Mouse (Mus musculus) forebrain, embryonic 10.5 days (tissue): Measurements from ENCODE around the gene Dapl1. TPM values are rescaled to one million over a fixed set of nuclear protein-coding genes. Genes with fewer than 3 reads are reported as not detected.
A peak's percentile ranks its signal among the peaks of the same experiment; 100 is the strongest.

Experiments used
- DNase-seq: peaks from one replicate; pipeline ENCODE4 v3.0.0-alpha.2; 2017; ENCODE audit warnings: low spot score; ENCODE audit errors: extremely low spot score
- H3K27ac ChIP-seq: fragments of 300-500 bp; sonication (generic); 2 replicates; pipeline ENCODE4 v1.5.1; 2016; ENCODE audit warnings: mild to moderate bottlenecking
- H3K27me3 ChIP-seq: fragments of 300-500 bp; sonication (generic); 2 replicates; pipeline ENCODE4 v1.6.1; 2016; ENCODE audit warnings: mild to moderate bottlenecking; ENCODE audit not compliant: poor library complexity, severe bottlenecking
- H3K36me3 ChIP-seq: fragments of 300-500 bp; sonication (generic); replicated peaks from 2 replicates; pipeline ENCODE4 v1.6.1; 2016; ENCODE audit warnings: mild to moderate bottlenecking, moderate library complexity
- H3K4me1 ChIP-seq: fragments of 300-500 bp; sonication (generic); 2 replicates; pipeline ENCODE4 v1.6.1; 2016
- H3K4me3 ChIP-seq: fragments of 300-500 bp; sonication (generic); 2 replicates; pipeline ENCODE4 v1.5.1; 2016; ENCODE audit warnings: mild to moderate bottlenecking, moderate library complexity
- H3K9me3 ChIP-seq: fragments of 300-500 bp; sonication (generic); 2 replicates; pipeline ENCODE4 v1.6.1; 2016; ENCODE audit warnings: mild to moderate bottlenecking, moderate library complexity
- WGBS: fragments of 180-500 bp; shearing (Covaris S2); methylation state at CpG from one replicate; pipeline ENCODE4 v1.1.7; 2016; 5-methylcytosine and 5-hydroxymethylcytosine counted together
- polyA plus RNA-seq: library from polyadenylated mRNA; unstranded; fragments of >200 nt; fragmentation: Nextera tagmentation; extraction: Ambion mirVana; gene quantifications from 2 replicates; pipeline ENCODE4 v1.2.1, GENCODE M21; 2016

Dapl1 gene
- polyA plus RNA-seq, 1 experiment from 2014 or later = 1.2 TPM

DNA sequence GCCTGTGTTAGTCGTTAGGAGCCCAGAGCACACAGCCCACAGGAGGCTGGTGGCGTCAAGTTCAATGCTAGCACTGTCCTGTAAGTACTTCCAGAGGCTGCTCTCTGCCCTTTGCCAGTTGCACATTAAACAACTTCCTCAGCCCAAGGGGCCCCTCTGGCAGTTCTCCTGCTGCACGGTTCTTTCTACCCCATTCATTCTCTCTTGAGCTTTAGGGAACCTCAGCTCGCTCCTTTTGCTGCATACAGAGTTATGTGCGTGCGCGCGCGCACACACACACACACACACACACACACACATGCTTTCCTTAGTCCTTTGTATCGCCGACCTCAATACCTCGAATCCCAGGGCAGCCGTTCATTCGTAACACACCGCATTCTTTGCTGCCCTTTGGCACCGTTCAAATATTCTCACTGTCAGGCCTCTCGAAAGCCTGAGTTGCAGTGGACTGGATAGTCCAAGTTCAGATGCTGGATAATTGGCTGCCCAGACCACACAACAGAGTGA, 45.2 kb downstream of the Dapl1 start:
- no peaks in the 10 kb centered on the region for H3K9me3 ChIP-seq
- WGBS = 68% methylated on average over 17 of the region's 17 CpGs
- DNase-seq = no peak
- H3K27me3 ChIP-seq = no peaks in the 10 kb centered on the region
- no peak overlapping the region for H3K4me3 ChIP-seq
- peak overlapping the region; percentile 9 for H3K27ac ChIP-seq
- peaks cover 36% of the 10 kb centered on the region for H3K4me1 ChIP-seq
- no peaks in the 10 kb centered on the region for H3K36me3 ChIP-seq

DNA sequence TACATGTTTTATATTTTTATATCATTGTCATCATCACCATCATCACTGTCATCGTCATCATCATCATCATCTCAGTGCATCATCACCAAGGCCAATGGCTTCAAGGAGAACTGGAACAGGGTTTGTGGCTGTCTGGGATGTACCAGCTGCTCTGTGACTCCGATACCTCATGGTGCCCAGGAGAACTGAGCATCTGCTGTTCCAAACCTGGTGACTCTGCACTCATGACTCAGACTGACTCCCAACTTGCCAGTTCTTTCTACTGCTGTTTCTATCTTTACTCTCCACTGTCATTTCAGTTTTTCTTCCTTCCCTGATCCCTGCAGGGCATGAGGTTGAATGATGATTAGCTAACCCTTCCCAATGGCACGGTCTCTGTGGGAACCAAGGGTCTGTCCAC, 46.4 kb downstream of the Dapl1 start:
- Histone ChIP-seq H3K4me1 (peaks cover 36% of the 10 kb centered on the region), H3K27me3 (no peaks in the 10 kb centered on the region), H3K27ac (no peak overlapping the region), H3K4me3 (no peak overlapping the region), H3K36me3 (no peaks in the 10 kb centered on the region), H3K9me3 (no peaks in the 10 kb centered on the region)
- no peak for DNase-seq
- WGBS = 91% methylated on average over 3 of the region's 3 CpGs

DNA sequence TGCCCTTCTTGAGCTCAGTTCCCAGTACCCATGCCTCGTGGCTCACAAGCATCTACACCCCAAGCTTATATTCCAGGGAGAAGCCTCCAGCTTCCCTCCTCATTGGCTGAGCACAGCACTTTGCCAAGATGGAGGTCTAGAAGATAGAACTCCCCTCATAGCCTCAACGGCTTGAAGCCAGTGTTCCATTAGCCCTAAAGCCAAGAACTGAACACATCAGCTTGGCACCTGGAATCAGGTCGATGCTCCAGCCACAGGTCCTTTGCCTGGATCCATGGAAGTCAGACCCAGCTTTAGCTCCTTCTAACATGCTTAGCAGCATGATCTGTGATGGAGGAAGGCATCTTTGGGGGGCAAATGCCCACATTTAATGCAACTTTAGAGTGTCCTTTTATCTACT, 48.5 kb downstream of the Dapl1 start:
- DNase-seq = no peak
- no peaks in the 10 kb centered on the region for H3K36me3 ChIP-seq
- peaks cover 32% of the 10 kb centered on the region for H3K4me1 ChIP-seq
- H3K4me3 ChIP-seq = no peak overlapping the region
- H3K27ac ChIP-seq = no peak overlapping the region
- no peaks in the 10 kb centered on the region for H3K9me3 ChIP-seq
- H3K27me3 ChIP-seq = no peaks in the 10 kb centered on the region
- WGBS = 87% methylated on average over 3 of the region's 3 CpGs

DNA sequence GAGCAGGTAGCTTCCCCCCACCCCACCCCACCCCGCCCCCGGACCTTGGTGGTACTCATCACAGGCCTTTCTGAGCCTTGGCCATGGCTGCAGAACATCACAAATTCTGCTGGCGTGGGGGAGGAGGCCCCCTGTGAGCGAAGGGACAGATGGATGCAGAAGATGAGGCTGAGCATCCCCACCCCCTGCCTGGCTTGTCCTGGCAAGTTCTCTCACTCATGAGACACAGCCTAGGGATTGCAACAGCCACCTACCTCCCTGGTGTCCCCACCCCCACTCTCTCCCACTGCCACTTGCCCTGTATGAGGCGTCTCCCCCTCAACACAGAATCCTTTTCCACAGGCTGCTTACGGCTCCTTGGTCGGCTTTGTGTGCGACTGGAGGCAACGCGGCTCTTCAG, 49.1 kb downstream of the Dapl1 start:
- Histone ChIP-seq H3K27ac (no peak overlapping the region), H3K9me3 (no peaks in the 10 kb centered on the region), H3K36me3 (no peaks in the 10 kb centered on the region), H3K4me1 (peaks cover 33% of the 10 kb centered on the region), H3K27me3 (no peaks in the 10 kb centered on the region), H3K4me3 (no peak overlapping the region)
- WGBS = 90% methylated on average over 10 of the region's 10 CpGs
- DNase-seq = no peak

DNA sequence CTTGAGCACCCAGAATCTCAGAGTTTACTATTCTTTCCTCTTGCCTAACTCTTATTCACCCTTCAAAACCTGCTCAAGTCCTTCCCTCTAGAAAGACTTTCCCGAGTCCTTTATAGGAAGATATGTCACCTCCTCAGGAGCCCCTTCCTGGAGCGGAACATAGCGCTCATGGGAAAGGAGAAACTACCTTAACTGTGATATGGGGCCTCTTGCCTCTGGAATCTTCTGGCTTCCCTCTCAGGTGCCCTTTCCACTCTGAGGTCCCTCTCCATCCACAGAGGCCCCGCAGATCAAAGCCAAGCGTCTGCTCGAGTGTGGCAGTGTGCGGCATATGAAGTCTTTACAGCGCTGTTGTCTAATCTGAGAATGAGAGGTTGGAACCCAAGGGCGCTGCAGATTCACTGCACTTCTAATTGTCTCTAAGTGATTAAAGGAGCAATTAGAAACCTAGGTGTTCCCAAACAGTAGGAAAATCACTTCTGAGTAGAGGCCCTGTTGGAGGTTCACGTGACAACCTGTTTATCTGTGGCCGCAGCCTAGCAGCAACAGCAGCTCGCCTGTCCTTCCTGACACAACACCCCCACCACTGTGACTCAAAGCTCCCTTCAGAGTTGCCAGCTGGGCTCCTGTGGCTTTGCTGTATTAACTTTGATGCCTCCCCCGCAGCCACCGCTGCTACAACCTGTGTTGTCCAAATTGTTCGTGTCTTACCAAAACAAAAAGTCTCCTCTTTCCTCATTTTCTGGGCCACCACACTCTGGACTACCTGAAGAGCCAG, 49.7 kb downstream of the Dapl1 start:
- DNase-seq = no peak
- Histone ChIP-seq H3K4me1 (peaks cover 28% of the 10 kb centered on the region), H3K27me3 (no peaks in the 10 kb centered on the region), H3K27ac (no peak overlapping the region), H3K9me3 (no peaks in the 10 kb centered on the region), H3K4me3 (no peak overlapping the region), H3K36me3 (no peaks in the 10 kb centered on the region)
- 86% methylated on average over 15 of the region's 15 CpGs for WGBS

DNA sequence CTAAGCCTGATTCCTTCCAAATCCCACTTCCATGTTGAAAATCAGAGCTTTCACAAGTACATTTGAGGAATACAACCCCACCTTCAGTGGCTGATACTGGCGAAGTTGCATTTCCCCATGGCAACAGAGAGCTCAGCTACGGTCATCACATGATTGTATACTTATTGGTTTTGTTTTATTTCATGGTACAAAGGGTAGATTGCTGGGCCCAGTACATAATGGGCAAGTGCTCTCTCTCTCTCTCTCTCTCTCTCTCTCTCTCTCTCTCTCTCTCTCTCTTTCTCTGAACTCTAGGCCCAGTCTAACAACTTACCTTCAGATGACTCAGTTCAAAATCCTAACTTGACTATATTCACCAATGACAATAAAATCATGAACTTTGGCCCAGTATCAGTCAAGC, 52.5 kb downstream of the Dapl1 start:
- Histone ChIP-seq H3K4me3 (no peak overlapping the region), H3K36me3 (no peaks in the 10 kb centered on the region), H3K4me1 (peaks cover 38% of the 10 kb centered on the region), H3K27ac (no peak overlapping the region), H3K9me3 (no peaks in the 10 kb centered on the region), H3K27me3 (no peaks in the 10 kb centered on the region)
- no peak for DNase-seq
- WGBS = 91% methylated on average over 2 of the region's 2 CpGs

DNA sequence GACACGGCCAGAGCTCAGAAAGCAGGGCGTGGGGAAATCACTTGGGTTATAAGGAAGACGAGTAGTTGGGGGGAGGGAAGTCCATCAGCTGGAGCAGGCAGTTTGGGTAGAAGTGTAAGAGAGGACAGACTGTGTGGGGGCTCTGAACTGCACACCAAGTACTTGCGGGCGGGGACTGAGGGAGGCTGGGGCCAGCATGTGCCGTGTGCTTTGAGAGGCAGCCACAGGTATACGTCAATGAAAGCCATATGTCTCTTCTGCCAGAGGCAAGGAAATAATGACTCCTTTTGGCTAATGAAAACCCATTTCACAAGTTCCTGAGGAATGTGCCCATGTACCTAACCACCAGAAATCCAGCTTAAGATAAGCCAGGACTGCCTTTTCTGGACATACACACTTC, 53.6 kb downstream of the Dapl1 start:
- H3K27me3 ChIP-seq = no peaks in the 10 kb centered on the region
- DNase-seq = no peak
- 83% methylated on average over 7 of the region's 7 CpGs for WGBS

DNA sequence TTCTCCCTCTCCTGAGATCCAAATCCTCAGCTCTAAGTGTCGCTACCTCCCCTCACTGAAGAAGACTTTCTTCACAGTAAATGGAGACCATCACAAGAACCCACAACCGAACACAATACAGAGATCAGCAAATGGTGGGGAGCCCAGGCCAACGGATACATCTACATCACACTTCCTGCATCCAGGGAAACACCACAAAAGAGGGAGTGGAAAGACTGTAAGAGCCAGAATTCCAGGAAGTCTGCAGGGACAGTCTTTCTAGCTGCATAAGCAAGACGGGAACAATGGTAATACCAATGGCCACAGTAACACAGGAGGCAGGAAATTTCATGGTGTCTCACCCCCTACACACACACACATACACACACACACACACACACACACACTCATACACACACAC, 55.3 kb downstream of the Dapl1 start:
- WGBS = 71% methylated on average over 4 of the region's 4 CpGs
- Histone ChIP-seq H3K4me1 (peaks cover 51% of the 10 kb centered on the region), H3K27me3 (no peaks in the 10 kb centered on the region), H3K36me3 (no peaks in the 10 kb centered on the region), H3K27ac (0 out of 2 replicates have a peak overlapping the region, but pooled peaks have one; percentile 35), H3K9me3 (no peaks in the 10 kb centered on the region), H3K4me3 (no peak overlapping the region)
- no peak for DNase-seq

More for the DNA sequence above, 53.6 kb downstream of the Dapl1 start:
- H3K36me3 ChIP-seq = no peaks in the 10 kb centered on the region
- peaks cover 44% of the 10 kb centered on the region for H3K4me1 ChIP-seq
- no peaks in the 10 kb centered on the region for H3K9me3 ChIP-seq
- no peak overlapping the region for H3K27ac ChIP-seq
- no peak overlapping the region for H3K4me3 ChIP-seq

DNA sequence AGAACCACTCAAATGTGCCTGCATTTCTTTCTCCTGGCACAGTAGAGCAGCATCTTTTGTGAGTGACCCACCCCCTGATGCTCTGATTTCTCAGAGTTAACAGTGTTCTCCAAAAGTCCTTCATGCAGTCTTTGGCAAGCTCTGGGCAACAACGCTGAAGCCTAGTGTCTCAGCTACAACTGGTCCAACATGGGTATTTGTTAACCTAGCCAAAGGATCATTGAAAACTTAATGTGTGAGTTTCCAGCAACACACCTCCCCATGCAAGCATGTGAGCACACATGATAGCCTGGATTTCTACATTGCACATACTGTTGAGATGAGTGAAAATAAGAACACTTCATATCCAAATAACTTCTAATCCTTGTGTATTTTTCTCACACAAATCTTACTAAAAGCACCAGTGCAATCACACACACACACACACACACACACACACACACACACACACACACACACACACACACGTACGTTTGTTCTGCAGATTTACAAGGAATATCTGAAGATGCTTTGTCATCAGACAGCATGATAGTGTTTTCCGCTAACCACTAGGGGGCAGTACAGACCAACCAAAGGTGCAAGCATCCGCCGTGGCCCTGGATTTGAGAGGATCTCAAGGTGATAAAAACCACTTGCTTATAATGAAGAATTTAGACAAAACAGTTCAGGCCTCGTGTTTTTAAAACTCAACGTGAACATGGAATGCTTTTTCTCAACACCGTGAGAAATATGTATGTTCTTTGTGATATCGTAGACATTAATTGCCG, 56.9 kb downstream of the Dapl1 start:
- no peak overlapping the region for H3K4me3 ChIP-seq
- H3K27me3 ChIP-seq = no peaks in the 10 kb centered on the region
- H3K27ac ChIP-seq = no peak overlapping the region; the same call in 1 of the 2 replicates
- 25% methylated on average over 11 of the region's 11 CpGs for WGBS
- peak; percentile 81 for DNase-seq
- H3K9me3 ChIP-seq = no peaks in the 10 kb centered on the region
- no peaks in the 10 kb centered on the region for H3K36me3 ChIP-seq
- H3K4me1 ChIP-seq = peaks cover 57% of the 10 kb centered on the region

DNA sequence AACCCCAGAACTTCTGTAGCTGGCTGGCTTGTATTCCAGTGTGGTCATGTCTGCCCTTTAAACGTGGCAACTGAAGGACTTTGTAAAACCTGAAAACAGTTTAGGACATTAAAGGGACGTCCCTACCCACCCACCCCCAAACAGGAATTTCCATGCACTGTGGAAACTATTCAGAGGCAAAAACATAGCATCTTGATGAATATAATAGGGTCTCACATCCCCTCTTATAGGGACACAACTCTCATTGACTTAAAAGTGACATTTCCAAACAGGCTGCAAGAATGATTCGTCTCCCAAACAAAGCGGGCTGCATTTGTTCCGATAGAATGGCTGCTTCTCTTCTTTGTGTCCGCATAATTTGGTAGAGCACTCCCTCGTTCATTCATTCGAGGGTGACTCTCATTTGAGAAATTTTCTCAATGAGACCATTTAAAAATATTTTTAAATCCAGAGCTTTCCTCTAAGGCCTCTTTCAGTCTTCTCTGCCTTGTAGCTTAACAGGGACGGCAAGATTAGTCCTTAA, 59.2 kb downstream of the Dapl1 start:
- Histone ChIP-seq H3K4me1 (peaks cover 51% of the 10 kb centered on the region), H3K27me3 (no peaks in the 10 kb centered on the region), H3K36me3 (no peaks in the 10 kb centered on the region), H3K4me3 (no peak overlapping the region; the same call in 1 of the 2 replicates), H3K27ac (peak overlapping the region; percentile 44), H3K9me3 (no peaks in the 10 kb centered on the region)
- 31% methylated on average over 9 of the region's 9 CpGs for WGBS
- DNase-seq = no peak

DNA sequence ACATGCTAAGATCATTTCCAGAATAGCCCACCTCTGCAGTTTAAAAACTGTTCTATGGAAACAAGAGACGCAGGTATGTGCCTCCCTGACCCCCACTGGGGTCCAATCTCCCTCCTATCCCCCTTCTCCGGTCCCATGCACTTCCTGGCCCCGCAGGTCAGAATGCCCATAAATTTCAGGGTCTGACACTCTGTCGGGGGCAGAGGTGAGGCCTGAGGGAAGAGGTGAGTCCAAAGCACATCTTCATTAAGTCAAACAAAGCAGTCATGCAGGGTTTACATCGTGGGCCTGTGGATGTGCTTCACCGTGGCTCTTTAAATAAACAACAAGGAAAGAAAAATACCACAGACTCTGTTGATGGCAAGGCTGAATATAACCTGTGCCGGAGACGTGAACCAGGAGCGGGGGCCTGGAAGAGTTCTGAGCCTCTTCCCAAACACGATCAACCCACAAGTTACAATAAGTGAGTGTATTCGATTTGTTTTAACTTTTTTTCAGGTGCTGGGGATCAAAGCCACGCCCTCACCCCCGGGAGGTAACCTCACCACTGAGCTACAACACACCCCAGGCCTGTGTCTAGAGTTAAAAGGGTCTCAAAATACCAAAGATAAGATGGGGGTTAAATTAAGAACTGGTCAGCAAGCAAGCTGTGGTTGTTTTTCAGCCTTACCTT, 59.9 kb downstream of the Dapl1 start:
- DNase-seq = no peak
- H3K27me3 ChIP-seq = no peaks in the 10 kb centered on the region
- 0 out of 2 replicates have a peak, but pooled peaks cover 2% of the 10 kb centered on the region for H3K9me3 ChIP-seq
- WGBS = 19% methylated on average over 13 of the region's 13 CpGs
- no peaks in the 10 kb centered on the region for H3K36me3 ChIP-seq
- H3K4me3 ChIP-seq = no peak overlapping the region
- peaks cover 51% of the 10 kb centered on the region for H3K4me1 ChIP-seq
- peak overlapping the region; percentile 81 for H3K27ac ChIP-seq

DNA sequence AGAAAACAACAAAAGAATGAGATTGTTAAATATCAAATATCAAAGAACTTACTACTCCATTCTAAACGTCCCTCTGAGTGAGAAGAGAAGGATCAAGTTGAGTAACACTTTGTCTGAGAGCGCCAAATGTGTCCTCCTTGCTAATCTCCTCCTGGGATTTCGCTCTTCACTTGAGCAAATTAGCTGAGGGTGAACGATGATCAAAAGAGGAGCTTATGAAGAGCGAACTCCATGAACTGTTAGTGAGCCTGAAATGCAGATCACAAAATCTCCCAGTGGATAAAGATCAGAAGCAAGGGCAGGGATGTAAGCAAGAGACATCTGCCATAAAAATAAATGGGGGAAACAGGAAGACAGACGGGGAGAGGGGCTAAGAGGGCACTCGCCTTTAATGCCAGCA, 60.5 kb downstream of the Dapl1 start:
- DNase-seq = no peak
- WGBS = 28% methylated on average over 7 of the region's 7 CpGs
- Histone ChIP-seq H3K27ac (peak overlapping the region; percentile 61; the same call in 1 of the 2 replicates), H3K9me3 (0 out of 2 replicates have a peak, but pooled peaks cover 2% of the 10 kb centered on the region), H3K36me3 (no peaks in the 10 kb centered on the region), H3K4me3 (no peak overlapping the region), H3K27me3 (no peaks in the 10 kb centered on the region), H3K4me1 (peaks cover 47% of the 10 kb centered on the region)
